Mouse (Mus musculus) E14TG2a.4 (cell line): ENCODE measurements around the gene Vwce.

ENCODE experiments used
- CTCF ChIP-seq: conservative IDR thresholded peaks from 2 replicates; pipeline ENCODE4 v1.5.1; 2014; ENCODE audit warnings: low read length
- NANOG ChIP-seq: IDR thresholded peaks from 2 replicates; pipeline ENCODE4 v1.6.1; 2014; ENCODE audit warnings: borderline replicate concordance, low read length, mixed read lengths
- POU5F1 ChIP-seq: IDR thresholded peaks from 2 replicates; pipeline ENCODE4 v1.6.1; 2014; ENCODE audit warnings: low read length, borderline replicate concordance

DNA sequence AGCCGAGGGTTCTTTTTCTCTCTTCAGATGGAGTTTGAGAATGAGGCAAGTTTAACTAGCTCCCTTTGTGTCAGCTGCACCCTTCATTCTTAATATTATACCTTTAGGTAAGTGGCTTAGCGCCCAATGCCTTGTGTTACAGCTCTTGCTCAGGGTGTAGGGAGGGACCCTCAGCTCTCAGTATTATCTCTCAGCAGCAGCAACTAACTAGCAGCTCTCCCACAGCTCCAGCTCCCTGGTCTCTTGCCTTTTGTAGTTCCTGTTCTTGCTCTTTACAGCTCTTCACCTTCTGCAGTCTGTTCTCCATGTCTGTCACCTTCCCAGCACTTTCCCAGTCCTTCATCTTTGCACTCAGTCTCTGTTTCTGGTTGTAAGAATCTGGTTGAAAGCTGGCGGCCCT, 57.6 kb downstream of the Vwce start:
- TF ChIP-seq CTCF (no peak), POU5F1 (no peak), NANOG (no peak)
